Mouse (Mus musculus) heart, postnatal 10 days (tissue): ENCODE data around the gene Polg2. TPM values are rescaled to one million over a fixed set of nuclear protein-coding genes. Genes with fewer than 3 reads are reported as not detected.
"Not testable (repeated sequence)": the region's sequence is repeated elsewhere in the genome, so short reads cannot be mapped to it uniquely, and the experiment has no call there.

Source experiments
- DNase-seq, 2 experiments: peaks; one replicate each; pipeline ENCODE4 v3.0.0; 2021
- intact Hi-C: fragments of 180-260 bp; cut with DNase I; formaldehyde crosslinking; loops from one replicate; pipeline ENCODE4 v1.15.1; 2025
- microRNA-seq, 2 experiments: library from miRNA; unstranded; fragments of <30 nt; microRNA quantifications; one replicate each; pipeline ENCODE4 v1.2.0; 2022
- total RNA-seq, 2 experiments: library from RNA; stranded (reverse); gene quantifications; 2 replicates each; pipeline ENCODE4 v1.2.3; 2021

The Polg2 gene
- total RNA-seq, 2 experiments from 2014 or later = 3.7 to 4.3 TPM

DNA sequence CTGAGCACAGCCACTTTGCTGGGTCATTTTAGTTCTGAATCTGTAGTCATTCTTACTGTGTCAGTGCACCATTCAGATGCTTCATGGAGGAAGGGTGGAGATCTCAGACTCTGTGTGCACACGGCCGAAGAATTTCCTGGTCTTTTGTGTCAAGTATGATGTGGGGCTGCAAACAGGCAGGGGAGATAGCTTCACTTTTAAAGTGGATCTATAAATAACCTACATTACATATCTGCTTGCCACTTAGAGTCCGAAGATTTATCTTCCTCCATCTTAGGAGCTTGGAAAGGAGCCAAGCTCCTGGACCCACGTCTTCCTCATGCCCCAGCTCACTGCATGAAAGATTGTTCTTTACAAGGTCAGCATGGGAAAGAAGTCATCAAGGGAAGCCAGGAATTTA lies 48.6 kb downstream of the Polg2 start:
- DNase-seq = no peak
- intact Hi-C loops = no loop called here

DNA sequence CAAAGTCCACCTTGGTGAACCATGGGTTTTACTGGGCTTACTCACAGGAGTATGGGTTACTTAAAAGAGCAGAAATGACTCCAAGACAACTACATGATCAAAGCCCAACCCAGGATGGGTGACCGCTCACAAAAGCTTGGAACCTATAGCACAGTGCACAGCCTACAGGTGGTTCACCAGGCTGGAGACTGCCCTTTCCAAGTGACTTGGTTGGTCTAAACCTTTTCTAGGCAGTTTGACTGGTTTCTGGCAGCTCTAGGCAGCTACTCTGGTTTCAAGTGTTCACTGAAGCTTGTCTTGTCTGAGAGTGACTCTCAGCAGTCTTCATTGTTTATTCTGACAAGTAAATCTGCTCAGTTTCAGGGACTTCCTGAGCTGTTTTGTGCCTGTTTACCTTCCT lies 49.7 kb downstream of the Polg2 start:
- intact Hi-C loops = no loop called here
- DNase-seq = no peak

- peak; percentile 37 to 55 for DNase-seq
- intact Hi-C loops = no loop called here
These were observed 50.7 kb downstream of the Polg2 start for GRCm38 (mm10) chr11:106728402-106729366.

- intact Hi-C loops = no loop called here
These were observed 51.4 kb downstream of the Polg2 start for GRCm38 (mm10) chr11:106727967-106728366.

GRCm38 (mm10) chr11:106724916-106725235 lies 54.5 kb downstream of the Polg2 start:
- intact Hi-C loops = not testable (repeated sequence)

More at GRCm38 (mm10) chr11:106727967-106728366, 51.4 kb downstream of the Polg2 start:
- DNase-seq = no peak

DNA sequence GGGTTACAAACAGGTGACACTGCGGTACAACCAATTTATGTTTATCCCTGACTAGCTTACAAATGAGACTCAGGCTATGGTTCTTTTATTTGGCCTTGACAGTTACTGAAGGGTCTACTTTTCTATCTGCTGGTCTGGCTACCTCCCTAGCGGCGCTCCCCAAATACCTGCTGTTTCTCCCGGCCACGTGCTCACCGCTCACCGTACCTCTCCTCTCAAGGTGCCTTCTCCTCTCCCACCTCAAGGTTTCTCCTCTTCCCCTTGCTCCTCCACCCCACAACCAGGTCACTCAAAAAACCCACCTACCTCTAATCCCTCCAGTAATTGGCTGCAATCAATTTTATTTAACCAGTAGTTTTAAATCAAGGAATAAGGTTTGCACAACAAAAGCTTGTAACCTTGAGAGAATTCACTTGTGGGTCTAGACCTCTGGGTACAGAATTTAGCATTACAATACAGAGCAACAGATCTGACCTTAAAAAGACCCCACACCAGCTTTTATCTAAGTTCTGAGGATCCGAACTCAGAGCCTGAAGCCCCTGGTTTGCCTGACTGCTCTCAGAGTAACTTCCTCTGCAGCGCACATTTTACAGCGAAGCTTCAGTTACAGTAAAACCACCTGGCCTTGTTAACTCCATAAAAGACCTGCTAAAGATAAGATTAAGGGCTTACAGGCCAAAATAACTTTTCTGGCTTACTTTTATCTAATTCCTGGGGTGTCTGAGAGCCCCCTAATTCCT lies 55.0 kb downstream of the Polg2 start:
- intact Hi-C loops = no loop called here

More at GRCm38 (mm10) chr11:106724916-106725235, 54.5 kb downstream of the Polg2 start:
- not testable (repeated sequence) for DNase-seq

DNA sequence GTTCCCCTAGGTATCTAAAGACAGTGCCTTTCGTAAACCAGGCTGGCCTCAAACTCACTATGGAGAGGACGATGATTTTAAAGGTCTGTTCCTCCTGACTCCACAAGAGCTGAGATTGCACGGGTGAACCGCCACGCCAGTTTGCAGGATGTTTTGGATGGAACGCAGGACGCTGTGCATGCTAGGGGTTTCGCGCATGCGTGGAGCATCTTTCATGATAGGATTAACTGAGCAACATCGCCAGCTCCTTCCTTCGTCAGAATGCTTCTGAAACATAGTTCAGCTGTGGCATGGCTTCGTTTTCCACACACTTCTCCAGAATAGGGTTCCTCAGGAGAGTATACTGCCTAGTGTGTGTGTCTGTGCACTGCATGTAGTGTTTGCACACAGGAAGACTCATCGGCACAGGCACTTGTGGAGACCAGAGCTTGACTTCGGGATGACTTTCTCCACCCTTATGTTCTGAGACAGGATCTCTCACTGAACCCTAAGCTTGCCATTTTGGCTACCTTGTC lies 55.7 kb downstream of the Polg2 start:
- intact Hi-C loops = no loop called here
- peak; percentile 27 to 45 for DNase-seq

More for the DNA sequence above, 55.0 kb downstream of the Polg2 start:
- DNase-seq = no peak

DNA sequence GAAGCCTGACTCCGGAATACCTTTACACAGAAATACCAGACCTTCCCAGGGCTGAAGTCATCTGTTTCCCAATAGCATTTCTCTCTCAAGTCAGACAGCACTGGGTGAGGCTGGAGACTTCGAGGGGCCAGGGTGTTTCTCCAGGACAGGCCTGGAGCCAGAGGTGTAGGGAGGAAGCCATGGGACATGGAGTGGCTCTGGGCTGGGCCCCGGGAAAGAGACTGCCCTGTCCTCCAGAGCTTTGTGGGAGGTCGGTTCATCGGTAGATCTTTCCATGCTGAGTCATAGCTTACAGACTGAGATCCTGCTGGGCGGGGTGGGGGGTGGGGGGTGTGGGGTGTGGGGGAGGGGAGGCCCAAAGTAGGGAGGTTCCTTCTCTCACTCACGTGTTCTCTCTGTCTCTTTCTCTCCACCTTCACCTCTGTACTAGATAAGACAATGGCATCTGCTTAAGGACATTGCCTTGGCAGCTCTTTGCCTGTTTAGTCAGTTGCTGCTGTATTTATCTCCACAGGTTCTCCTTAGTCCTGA lies 56.4 kb downstream of the Polg2 start:
- intact Hi-C loops = no loop called here
- DNase-seq = peak; percentile 31 to 47

GRCm38 (mm10) chr11:106720379-106720778 lies 59.0 kb downstream of the Polg2 start:
- intact Hi-C loops = no loop called here
- DNase-seq = no peak

Small RNA genes lying within 50 kb of the gene (microRNA-seq; reads per million reads assigned to microRNA genes)
- 0 reads per million in 2 experiments for gene Gm25994
- 10.9 to 22.2 reads per million in 2 experiments for gene Mir3064

Other genes with a start within 250 kb of the Polg2 start
- gene Tex2, start 166.1 kb downstream of the Polg2 start, total RNA-seq = 10 to 100 TPM; 40.1 to 40.3 TPM
- gene Pecam1, start 28.9 kb downstream of the Polg2 start, total RNA-seq = 100 to 1,000 TPM; 214 to 220 TPM
- 1 to 10 TPM in 1 of 2 experiments, under 1 TPM in 1; 0.94 to 1.1 TPM for gene Milr1, start 28.3 kb downstream of the Polg2 start, total RNA-seq
- 100 to 1,000 TPM; 513 to 524 TPM for gene Ddx5, start 9.6 kb upstream of the Polg2 start, total RNA-seq
- 10 to 100 TPM in 1 of 2 experiments, 1 to 10 TPM in 1; 7.7 to 10.5 TPM for gene Cep95, start 9.7 kb upstream of the Polg2 start, total RNA-seq
- 10 to 100 TPM; 38.8 to 46.9 TPM for gene Smurf2, start 141.2 kb upstream of the Polg2 start, total RNA-seq
- gene Kpna2, start 220.0 kb upstream of the Polg2 start, total RNA-seq = 100 to 1,000 TPM; 104 to 112 TPM
- gene 1810010H24Rik, start 246.1 kb upstream of the Polg2 start, total RNA-seq = 1 to 10 TPM; 3.2 to 3.8 TPM